Mouse (Mus musculus) ES-E14 (cell line): Measurements from ENCODE around the gene Ttc41. TPM values are rescaled to one million over a fixed set of nuclear protein-coding genes. Genes with fewer than 3 reads are reported as not detected.

Experiments used
- DNase-seq: peaks from one replicate; pipeline ENCODE4 v3.0.0-alpha.2; 2013; ENCODE audit warnings: low read depth, low spot score
- H3K27ac ChIP-seq: 2 replicates; pipeline ENCODE4 v1.5.1; 2012; ENCODE audit warnings: low read depth, mild to moderate bottlenecking, low read length, moderate library complexity, mixed read lengths; ENCODE audit not compliant: poor library complexity, insufficient read depth, severe bottlenecking
- H3K36me3 ChIP-seq: 2 replicates; pipeline ENCODE4 v1.6.1; 2012; ENCODE audit warnings: mild to moderate bottlenecking, low read length, moderate library complexity, mixed read lengths; ENCODE audit not compliant: control insufficient read depth, poor library complexity, insufficient read depth, severe bottlenecking
- H3K4me1 ChIP-seq, 2 experiments: fragments of 150-350 bp in 1 of 2; sonication (generic) in 1 of 2; 2 replicates each; pipeline ENCODE4 v1.6.1; 2012; ENCODE audit warnings: low read length in 2 of 2, mild to moderate bottlenecking in 1 of 2, mixed read lengths in 1 of 2; ENCODE audit not compliant: control insufficient read depth in 2 of 2, insufficient read depth in 2 of 2, poor library complexity in 1 of 2
- H3K4me3 ChIP-seq, 2 experiments: fragments of 150-350 bp in 1 of 2; sonication (generic) in 1 of 2; 2 replicates each; pipeline ENCODE4 v1.5.1; 2012; ENCODE audit warnings: low read length in 2 of 2, low read depth in 1 of 2, mild to moderate bottlenecking in 1 of 2, mixed read lengths in 1 of 2; ENCODE audit not compliant: insufficient read depth in 1 of 2, poor library complexity in 1 of 2, severe bottlenecking in 1 of 2
- H3K9ac ChIP-seq: 2 replicates; pipeline ENCODE4 v1.6.1; 2012; ENCODE audit warnings: low read depth, mild to moderate bottlenecking, low read length, mixed read lengths; ENCODE audit not compliant: poor library complexity, insufficient read depth, severe bottlenecking
- H3K9me3 ChIP-seq: fragments of 150-350 bp; sonication (generic); 2 replicates; pipeline ENCODE4 v1.6.1; 2012; ENCODE audit warnings: low read depth, mild to moderate bottlenecking, low read length; ENCODE audit not compliant: control insufficient read depth, insufficient read depth
- CHD2 ChIP-seq: IDR thresholded peaks from 2 replicates; pipeline ENCODE4 v1.6.1; 2014; ENCODE audit warnings: mild to moderate bottlenecking, low read depth, low read length, inconsistent platforms
- HCFC1 ChIP-seq: IDR thresholded peaks from 2 replicates; pipeline ENCODE4 v1.6.1; 2012; ENCODE audit warnings: low read length, inconsistent platforms, borderline replicate concordance; ENCODE audit not compliant: insufficient read depth
- MAFK ChIP-seq: IDR thresholded peaks from 2 replicates; pipeline ENCODE4 v1.6.1; 2014; ENCODE audit warnings: mild to moderate bottlenecking, low read depth, low read length, inconsistent platforms; ENCODE audit not compliant: insufficient read depth
- ZC3H11A ChIP-seq: IDR thresholded peaks from 2 replicates; pipeline ENCODE4 v1.6.1; 2012; ENCODE audit warnings: low read depth, mild to moderate bottlenecking, inconsistent platforms, low read length, borderline replicate concordance
- ZNF384 ChIP-seq: IDR thresholded peaks from 2 replicates; pipeline ENCODE4 v1.6.1; 2012; ENCODE audit warnings: low read depth, low read length, inconsistent platforms
- in situ Hi-C, 2 experiments: fragments of 600-800 bp; cut with MboI; formaldehyde crosslinking; loops; one replicate each; pipeline ENCODE4 v1.15.1; 2025; ENCODE audit warnings: low sequenced_read_pairs in 2 of 2, inconsistent platforms in 1 of 2; ENCODE audit not compliant: unreplicated experiment in 2 of 2
- total RNA-seq: library from RNA; depleted of rRNA; stranded (reverse); fragments of 300-350 nt; gene quantifications from 2 replicates; pipeline ENCODE4 v1.2.3, GENCODE M21; 2012

Ttc41 gene
- total RNA-seq, 1 experiment = 1.6 TPM

- H3K4me1 ChIP-seq = peaks cover 2 to 23% of the 10 kb centered on the region in 2 experiments; a peak in 3 of 4 replicates
- H3K36me3 ChIP-seq = no peaks in the 10 kb centered on the region
- H3K9ac ChIP-seq = peak overlapping the region; percentile 87; the same call in 1 of the 2 replicates
- H3K9me3 ChIP-seq = no peaks in the 10 kb centered on the region
- H3K4me3 ChIP-seq = peak overlapping the region; percentile 79 to 93
- no peak for TF ChIP-seq CHD2
- no peak for TF ChIP-seq ZNF384
- TF ChIP-seq ZC3H11A = no peak
- TF ChIP-seq MAFK = no peak
- no peak for TF ChIP-seq HCFC1
- H3K27ac ChIP-seq = no peak overlapping the region
- in situ Hi-C loops = no loop called here
- DNase-seq = no peak
Observed at GRCm38 (mm10) chr10:86779816-86780500, 74.3 kb downstream of the Ttc41 start.

- no peak overlapping the region for H3K27ac ChIP-seq
- H3K9me3 ChIP-seq = no peaks in the 10 kb centered on the region
- H3K4me1 ChIP-seq = peaks cover 5 to 34% of the 10 kb centered on the region in 2 experiments
- no peaks in the 10 kb centered on the region for H3K36me3 ChIP-seq
- no peak overlapping the region for H3K4me3 ChIP-seq
- no peak for DNase-seq
- TF ChIP-seq HCFC1 = no peak
- TF ChIP-seq ZNF384 = no peak
- TF ChIP-seq ZC3H11A = no peak
- no peak for TF ChIP-seq MAFK
- no peak for TF ChIP-seq CHD2
- in situ Hi-C loops = no loop called here
- H3K9ac ChIP-seq = no peak overlapping the region
Observed at GRCm38 (mm10) chr10:86781641-86782040, 76.0 kb downstream of the Ttc41 start.

DNA sequence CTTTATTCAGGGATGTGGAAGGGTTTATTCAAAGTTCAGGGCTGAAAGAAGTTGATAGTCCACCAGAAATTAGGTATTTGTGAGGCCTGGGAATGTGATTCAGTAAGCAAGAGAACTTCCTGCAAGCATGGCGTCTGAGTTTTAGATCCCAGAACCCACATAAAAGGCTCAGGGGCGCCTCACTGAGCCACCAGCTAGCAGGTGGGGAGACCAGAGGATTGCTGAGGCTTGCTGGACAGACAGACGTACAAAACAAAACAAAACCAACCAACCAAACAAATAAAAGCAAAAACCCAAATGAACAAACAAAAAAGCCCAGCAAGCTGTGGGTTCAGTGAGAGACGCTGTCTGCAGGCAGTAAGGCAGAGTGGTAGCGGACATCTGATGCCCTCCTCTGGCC lies 77.0 kb downstream of the Ttc41 start:
- no peaks in the 10 kb centered on the region for H3K9me3 ChIP-seq
- no peak overlapping the region for H3K4me3 ChIP-seq
- no peak for TF ChIP-seq ZC3H11A
- no peak overlapping the region for H3K27ac ChIP-seq
- no peak overlapping the region for H3K9ac ChIP-seq
- no peak for DNase-seq
- peaks cover 5 to 35% of the 10 kb centered on the region in 2 experiments for H3K4me1 ChIP-seq
- no peaks in the 10 kb centered on the region for H3K36me3 ChIP-seq
- in situ Hi-C loops = no loop called here

GRCm38 (mm10) chr10:86783561-86783960 lies 78.0 kb downstream of the Ttc41 start:
- Histone ChIP-seq H3K4me3 (no peak overlapping the region), H3K9ac (no peak overlapping the region), H3K27ac (no peak overlapping the region), H3K4me1 (peaks cover 5 to 40% of the 10 kb centered on the region in 2 experiments), H3K36me3 (no peaks in the 10 kb centered on the region), H3K9me3 (no peaks in the 10 kb centered on the region)
- TF ChIP-seq MAFK (no peak), CHD2 (no peak), ZNF384 (no peak), ZC3H11A (no peak), HCFC1 (no peak)
- DNase-seq = no peak
- in situ Hi-C loops = no loop called here

DNA sequence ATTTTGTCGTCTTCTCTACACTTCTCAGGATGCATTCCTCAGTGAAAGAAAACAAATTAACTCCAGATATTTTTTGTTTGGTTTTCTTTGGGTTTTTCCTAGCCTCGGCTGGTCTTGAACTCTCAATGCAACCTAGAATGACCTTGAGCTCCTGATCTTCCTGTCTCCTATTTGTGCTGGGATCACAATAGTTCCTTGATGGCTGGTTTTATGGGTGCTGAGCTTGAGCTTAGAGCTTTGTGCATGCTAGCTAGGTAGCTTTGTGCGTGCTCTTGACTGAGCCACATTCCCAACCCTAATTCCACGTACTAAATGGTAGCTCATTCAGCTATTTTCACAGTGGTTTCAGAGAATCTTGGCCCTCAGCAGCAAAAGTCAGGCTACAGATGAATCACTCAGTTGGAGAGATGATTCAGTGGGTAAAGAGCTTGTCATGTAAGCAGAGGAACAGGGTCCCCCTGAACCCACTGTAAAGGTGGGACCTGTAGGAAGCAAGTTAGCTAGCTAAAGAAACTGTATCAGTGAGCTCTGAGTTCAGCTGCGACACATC lies 78.6 kb downstream of the Ttc41 start:
- DNase-seq = no peak
- in situ Hi-C loops = no loop called here
- H3K9ac ChIP-seq = no peak overlapping the region
- H3K4me1 ChIP-seq = peaks cover 5 to 41% of the 10 kb centered on the region in 2 experiments
- no peaks in the 10 kb centered on the region for H3K36me3 ChIP-seq
- H3K27ac ChIP-seq = no peak overlapping the region
- TF ChIP-seq MAFK (no peak), ZC3H11A (no peak), CHD2 (no peak), HCFC1 (no peak), ZNF384 (no peak)
- no peak overlapping the region for H3K4me3 ChIP-seq
- no peaks in the 10 kb centered on the region for H3K9me3 ChIP-seq
